ENCODE assay signal across 16 mouse cellular contexts in genomic region chr9:47227298-47227697, GRCm38 (mm10).
DNase-seq lines count a peak whose midpoint lies in the region; ATAC-seq and TF ChIP-seq lines count a peak whose summit lies in the region.
"Had no signal": no experiment of that assay in that cellular context is flagged by ENCODE, and none has a peak within 500 bp of the region (broad histone marks: within the 10 kb centered on the region; RNA-seq: fewer than 3 reads in every experiment).

No protein-coding gene starts in this region.

- no peak overlapping the region for H3K4me3 ChIP-seq in forebrain, embryonic 14.5 days (ENCODE audit: low read depth, low read length)
- H3K4me3 ChIP-seq in forebrain, embryonic 13.5 days: no peak overlapping the region
- H3K4me3 ChIP-seq in layer of hippocampus, adult 2 months: peak overlapping the region; percentile 8; the same call in 1 of the 2 replicates
- no peak overlapping the region for H3K4me3 ChIP-seq in MEL (ENCODE audit: control insufficient read depth in 1 of 2, insufficient read depth in 1 of 2, low read depth in 2 of 2, low read length in 2 of 2)
- H3K4me3 ChIP-seq in hindbrain, embryonic 12.5 days: no peak overlapping the region
- H3K4me3 ChIP-seq: embryonic facial prominence, embryonic 10.5 days; embryonic facial prominence, embryonic 12.5 days; forebrain, embryonic 15.5 days had no signal

- H3K9ac ChIP-seq in forebrain, embryonic 14.5 days (ENCODE audit: low read length): no peak overlapping the region
- H3K9ac ChIP-seq in forebrain, embryonic 13.5 days: no peak overlapping the region
- H3K9ac ChIP-seq in MEL (ENCODE audit: control insufficient read depth, low read depth, low read length, poor library complexity, severe bottlenecking): no peak overlapping the region
- H3K9ac ChIP-seq in hindbrain, embryonic 12.5 days: no peak overlapping the region
- H3K9ac ChIP-seq: embryonic facial prominence, embryonic 12.5 days; forebrain, embryonic 15.5 days; forebrain, postnatal 0 days had no signal

- H3K9me3 ChIP-seq in forebrain, embryonic 14.5 days (replicated peaks; ENCODE audit: control insufficient read depth, low read length): no peaks in the 10 kb centered on the region
- no peaks in the 10 kb centered on the region for H3K9me3 ChIP-seq in forebrain, embryonic 13.5 days (replicated peaks)
- H3K9me3 ChIP-seq in MEL (replicated peaks; ENCODE audit: insufficient read depth, low read length): no peaks in the 10 kb centered on the region
- H3K9me3 ChIP-seq in hindbrain, embryonic 12.5 days (replicated peaks): no peaks in the 10 kb centered on the region
- H3K9me3 ChIP-seq: embryonic facial prominence, embryonic 10.5 days; embryonic facial prominence, embryonic 12.5 days; forebrain, embryonic 15.5 days had no signal

- TF ChIP-seq RAD21 in MEL (IDR thresholded peaks at IDR 0.05; ENCODE audit: low read depth, low read length): no peak

- peak; percentile 33 for DNase-seq in forebrain, embryonic 14.5 days (ENCODE audit: low spot score)
- DNase-seq in layer of hippocampus, adult 2 months (ENCODE audit: low spot score in 2 of 2): no peak
- DNase-seq in layer of hippocampus, postnatal 36 days: no peak
- peak; percentile 66 for DNase-seq in MEL (ENCODE audit: low read depth, low spot score)
- DNase-seq in telencephalon, adult 2 months (ENCODE audit: low read depth, low spot score): peak; percentile 2
- DNase-seq: adrenal gland, adult 8-10 months; adrenal gland, postnatal 14 days; adrenal gland, postnatal 36 days had no signal

- no peaks in the 10 kb centered on the region for H3K27me3 ChIP-seq in forebrain, embryonic 14.5 days (replicated peaks; ENCODE audit: control insufficient read depth, insufficient read depth, low read length)
- no peaks in the 10 kb centered on the region for H3K27me3 ChIP-seq in forebrain, embryonic 13.5 days
- no peaks in the 10 kb centered on the region for H3K27me3 ChIP-seq in MEL (ENCODE audit: control insufficient read depth in 1 of 2, insufficient read depth in 2 of 2, low read length in 2 of 2)
- H3K27me3 ChIP-seq in hindbrain, embryonic 12.5 days: no peaks in the 10 kb centered on the region
- H3K27me3 ChIP-seq: forebrain, embryonic 15.5 days; Patski had no signal

- 0 out of 4 replicates have a peak, but pooled peaks of 1 of the 2 experiments have one; percentile 16 for TF ChIP-seq EP300 in MEL (IDR thresholded peaks at IDR 0.05; ENCODE audit: low read depth in 1 of 2, low read length in 2 of 2)

- no peak for ATAC-seq in forebrain, embryonic 14.5 days
- no peak for ATAC-seq in forebrain, embryonic 13.5 days
- no peak for ATAC-seq in hindbrain, embryonic 12.5 days (ENCODE audit: low FRiP score)
- ATAC-seq: activated CD4-positive, CD25-positive, alpha-beta regulatory T cell, adult 4 months; forebrain, embryonic 15.5 days; forebrain, postnatal 0 days; Patski had no signal

- no peak for TF ChIP-seq POLR2A in MEL (IDR thresholded peaks at IDR 0.05; ENCODE audit: control insufficient read depth in 1 of 2, insufficient read depth in 1 of 2, low read depth in 1 of 2, low read length in 2 of 2, poor library complexity in 1 of 2)

- H3K36me3 ChIP-seq in forebrain, embryonic 14.5 days (ENCODE audit: control insufficient read depth, insufficient read depth, low read length): no peaks in the 10 kb centered on the region
- no peaks in the 10 kb centered on the region for H3K36me3 ChIP-seq in forebrain, embryonic 13.5 days (ENCODE audit: poor library complexity, severe bottlenecking)
- peaks cover 0 to 15% of the 10 kb centered on the region in 2 experiments; a peak in 2 of 4 replicates for H3K36me3 ChIP-seq in MEL (ENCODE audit: control insufficient read depth in 1 of 2, insufficient read depth in 2 of 2, low read length in 2 of 2)
- no peaks in the 10 kb centered on the region for H3K36me3 ChIP-seq in hindbrain, embryonic 12.5 days
- H3K36me3 ChIP-seq: embryonic facial prominence, embryonic 10.5 days; embryonic facial prominence, embryonic 12.5 days; forebrain, embryonic 15.5 days had no signal

- no peak for TF ChIP-seq CTCF in layer of hippocampus, adult 2 months (conservative IDR thresholded peaks at IDR 0.05)
- no peak for TF ChIP-seq CTCF in MEL (IDR thresholded peaks at IDR 0.05 in 2 of 3, conservative IDR thresholded peaks at IDR 0.05 in 1 of 3; ENCODE audit: control insufficient read depth in 1 of 3, insufficient read depth in 1 of 3, low read depth in 2 of 3, low read length in 3 of 3, poor library complexity in 1 of 3, severe bottlenecking in 1 of 3)

- no peak overlapping the region for H3K4me2 ChIP-seq in forebrain, embryonic 14.5 days (ENCODE audit: low read length)
- no peak overlapping the region for H3K4me2 ChIP-seq in forebrain, embryonic 13.5 days
- H3K4me2 ChIP-seq in hindbrain, embryonic 12.5 days (replicated peaks): no peak overlapping the region
- H3K4me2 ChIP-seq: embryonic facial prominence, embryonic 12.5 days; forebrain, embryonic 15.5 days had no signal

- no peaks in the 10 kb centered on the region for H3K79me2 ChIP-seq in MEL (ENCODE audit: control insufficient read depth, insufficient read depth, low read length, poor library complexity)

- H3K4me1 ChIP-seq in forebrain, embryonic 14.5 days (ENCODE audit: control insufficient read depth, insufficient read depth, low read length): no peaks in the 10 kb centered on the region
- no peaks in the 10 kb centered on the region for H3K4me1 ChIP-seq in forebrain, embryonic 13.5 days
- peaks cover 10 to 18% of the 10 kb centered on the region in 2 experiments for H3K4me1 ChIP-seq in MEL (ENCODE audit: control insufficient read depth in 1 of 2, insufficient read depth in 2 of 2, low read length in 2 of 2)
- no peaks in the 10 kb centered on the region for H3K4me1 ChIP-seq in hindbrain, embryonic 12.5 days

- H3K27ac ChIP-seq in forebrain, embryonic 14.5 days (ENCODE audit: low read depth, low read length): no peak overlapping the region
- H3K27ac ChIP-seq in forebrain, embryonic 13.5 days: no peak overlapping the region
- H3K27ac ChIP-seq in layer of hippocampus, adult 2 months: no peak overlapping the region; the same call in 1 of the 2 replicates
- H3K27ac ChIP-seq in MEL (ENCODE audit: control insufficient read depth, low read depth, low read length): no peak overlapping the region
- no peak overlapping the region for H3K27ac ChIP-seq in hindbrain, embryonic 12.5 days
- H3K27ac ChIP-seq: embryonic facial prominence, embryonic 10.5 days; embryonic facial prominence, embryonic 12.5 days; forebrain, embryonic 15.5 days had no signal

- 81% methylated on average over 8 of the region's 8 CpGs for WGBS in forebrain, embryonic 14.5 days
- WGBS in forebrain, embryonic 13.5 days: 89% methylated on average over 8 of the region's 8 CpGs
- 88% methylated on average over 8 of the region's 8 CpGs for WGBS in hindbrain, embryonic 12.5 days

TF ChIP-seq in MEL, 35 proteins besides CTCF, POLR2A, EP300 and RAD21:
- TF ChIP-seq USF1 (IDR thresholded peaks at IDR 0.05; ENCODE audit: low read depth, low read length): no peak
- TF ChIP-seq BHLHE40 (IDR thresholded peaks at IDR 0.05; ENCODE audit: borderline replicate concordance, low read depth, low read length): 0 out of 2 replicates have a peak, but pooled peaks have one; percentile 25
- no peak for TF ChIP-seq NELFE (IDR thresholded peaks at IDR 0.05; ENCODE audit: low read depth, low read length)
- TF ChIP-seq MAX (IDR thresholded peaks at IDR 0.05; ENCODE audit: low read length): peak; percentile 62
- no peak for TF ChIP-seq ETS1 (IDR thresholded peaks at IDR 0.05; ENCODE audit: low read depth, low read length)
- no peak for TF ChIP-seq POLR2AphosphoS5 (IDR thresholded peaks at IDR 0.05; ENCODE audit: borderline replicate concordance, low read depth, low read length)
- no peak for TF ChIP-seq CHD1 (IDR thresholded peaks at IDR 0.05; ENCODE audit: low read depth, low read length)
- no peak for TF ChIP-seq CHD2 (IDR thresholded peaks at IDR 0.05; ENCODE audit: low read length)
TF ChIP-seq in MEL: peak in this region for 2.

Comparison
In these comparisons a context has a peak if more than half of its experiments do, and no peak if none do; other contexts are left out.
1. DNase-seq: peak in forebrain, embryonic 14.5 days (single experiment), MEL (single experiment) and telencephalon, adult 2 months (single experiment); none in layer of hippocampus, adult 2 months (0 of 2) and layer of hippocampus, postnatal 36 days (0 of 2).